Mouse (Mus musculus) megakaryocyte progenitor cell, adult 5-6 weeks (primary cell): ENCODE measurements around the gene Hoxc10. TPM values are rescaled to one million over a fixed set of nuclear protein-coding genes. Genes with fewer than 3 reads are reported as not detected.

Source experiments
- ATAC-seq: replicated peaks from 2 replicates; pipeline ENCODE4 v1.8.0; 2016; ENCODE audit warnings: mild to moderate bottlenecking, moderate TSS enrichment, inconsistent platforms; ENCODE audit not compliant: poor library complexity
- total RNA-seq, 2 experiments: library from RNA; stranded (forward) in 1 of 2; stranded (reverse) in 1 of 2; fragments of 157-497, 149-512 nt in 1 of 2; fragments of 200-1000 nt in 1 of 2; gene quantifications; 2 replicates each; pipeline versions ENCODE4 v1.2.3 to v1.2.4; 2015 to 2017

Gene Hoxc10
- total RNA-seq, 2 experiments from 2014 or later = not detected

DNA sequence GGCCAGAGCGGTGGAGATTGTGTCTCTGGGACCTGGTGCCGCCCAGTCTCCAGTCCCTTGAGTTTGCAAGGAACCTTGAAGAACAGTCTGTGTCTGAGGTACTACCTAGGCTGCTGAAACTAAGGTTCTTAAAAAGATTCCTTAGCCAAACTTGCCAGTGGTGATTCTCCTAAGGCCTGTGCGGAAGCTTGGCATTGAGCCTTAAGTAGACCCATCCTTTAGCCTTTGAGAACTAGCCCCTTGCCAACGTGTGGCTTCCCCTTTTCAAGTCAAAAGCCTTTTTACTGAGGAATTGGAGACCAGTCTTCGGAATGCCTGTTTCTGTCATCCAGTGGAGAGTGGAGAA, 23.2 kb upstream of the Hoxc10 start:
- no peak for ATAC-seq

DNA sequence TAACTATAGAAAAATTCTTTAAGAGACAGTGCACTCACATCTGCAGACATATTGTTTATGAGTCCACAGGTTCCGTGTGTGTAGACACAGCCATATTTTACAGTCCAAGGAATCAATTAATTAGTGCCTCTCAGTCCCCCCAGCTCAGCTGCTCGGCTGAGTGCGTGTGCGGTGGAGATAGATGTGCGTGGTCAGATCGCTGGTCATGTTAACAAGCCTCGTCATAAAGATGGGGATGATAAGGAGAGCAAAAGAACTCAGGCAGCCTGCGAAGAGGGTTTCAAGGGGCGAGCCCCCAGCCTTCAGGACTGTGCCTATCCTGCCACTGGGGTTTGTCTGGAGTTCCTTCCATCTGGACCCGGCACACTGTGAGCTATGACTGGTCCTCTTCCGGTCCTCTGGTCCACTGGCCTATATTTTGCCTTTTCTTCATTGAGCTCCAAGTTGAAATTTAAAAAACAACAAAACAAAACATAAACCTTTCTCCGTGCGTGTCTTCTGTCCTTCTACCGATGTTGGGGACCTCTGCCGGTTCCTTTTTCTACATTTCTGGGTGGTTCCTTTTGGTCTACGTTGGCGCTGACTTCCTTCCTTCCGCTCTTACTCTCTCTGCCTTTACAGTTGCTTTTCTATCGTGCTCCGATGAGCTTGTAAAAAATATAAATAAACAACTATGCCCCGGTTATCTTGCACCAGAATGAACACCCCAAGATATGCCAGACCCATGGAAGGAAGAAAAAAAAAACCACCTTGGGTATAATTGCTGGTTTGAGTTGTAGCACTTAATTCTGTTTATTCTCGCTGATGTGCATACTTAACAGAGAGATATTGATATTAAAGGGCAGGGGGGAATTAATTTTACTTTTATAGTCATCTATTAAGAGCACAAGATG, 21.2 kb upstream of the Hoxc10 start:
- no peak for ATAC-seq

DNA sequence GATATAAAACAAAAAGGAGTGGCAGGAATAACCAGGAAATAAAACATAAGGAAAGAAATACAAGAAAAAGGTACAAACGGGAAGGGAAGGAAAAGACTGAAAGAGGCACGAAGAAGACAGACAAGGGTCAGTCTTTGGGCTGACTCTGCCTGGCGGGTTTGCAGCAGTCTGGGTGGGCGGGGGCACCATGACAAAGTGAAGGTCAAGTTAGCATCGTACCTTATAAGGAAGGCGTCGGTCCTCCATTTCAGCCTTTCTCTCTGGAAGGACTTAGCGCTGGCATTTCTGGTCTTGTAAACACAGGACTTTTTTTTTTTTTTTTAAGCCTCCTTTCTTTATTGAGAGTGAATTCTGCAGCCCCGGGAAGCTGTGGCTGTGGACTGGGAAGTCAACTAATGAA, 19.3 kb upstream of the Hoxc10 start:
- no peak for ATAC-seq

DNA sequence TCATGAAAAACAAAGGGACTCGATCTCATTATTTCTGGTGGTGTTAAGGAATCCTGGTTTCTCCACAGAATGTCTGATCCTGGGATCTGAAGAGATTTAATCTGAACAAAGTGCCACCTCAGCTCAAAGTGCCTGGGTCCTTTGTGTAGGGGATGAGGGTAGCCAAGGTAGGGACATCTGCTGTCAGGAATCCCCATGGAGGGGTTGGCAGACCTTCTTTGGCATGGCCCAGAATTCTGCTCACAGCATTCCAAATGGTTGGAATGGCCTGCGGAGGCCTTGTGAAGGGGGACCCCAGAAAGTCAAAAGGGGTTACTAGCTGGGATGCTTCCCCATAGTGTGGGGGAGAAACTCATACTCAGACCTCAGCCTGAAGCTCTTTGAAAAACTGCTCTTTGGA, 17.8 kb upstream of the Hoxc10 start:
- ATAC-seq = no peak

DNA sequence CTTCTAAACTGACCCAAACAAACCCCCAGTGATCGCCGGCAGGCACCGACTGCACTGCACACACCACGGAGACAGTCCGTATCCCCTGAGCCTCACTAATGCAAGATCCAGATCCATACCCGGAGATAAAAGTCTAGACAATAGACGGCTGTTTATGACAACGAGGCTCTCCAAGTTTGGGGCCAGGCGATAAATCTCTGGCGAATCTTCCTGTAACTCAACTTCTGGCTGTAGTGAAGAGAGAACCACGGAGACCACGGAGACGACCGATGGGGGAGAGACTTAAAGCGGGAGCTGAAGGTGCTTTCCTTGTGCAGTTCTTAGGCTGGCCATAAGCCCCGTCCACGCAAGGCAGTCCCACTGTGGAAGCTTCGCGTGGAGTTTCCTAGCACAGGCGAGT, 16.9 kb upstream of the Hoxc10 start:
- no peak for ATAC-seq

DNA sequence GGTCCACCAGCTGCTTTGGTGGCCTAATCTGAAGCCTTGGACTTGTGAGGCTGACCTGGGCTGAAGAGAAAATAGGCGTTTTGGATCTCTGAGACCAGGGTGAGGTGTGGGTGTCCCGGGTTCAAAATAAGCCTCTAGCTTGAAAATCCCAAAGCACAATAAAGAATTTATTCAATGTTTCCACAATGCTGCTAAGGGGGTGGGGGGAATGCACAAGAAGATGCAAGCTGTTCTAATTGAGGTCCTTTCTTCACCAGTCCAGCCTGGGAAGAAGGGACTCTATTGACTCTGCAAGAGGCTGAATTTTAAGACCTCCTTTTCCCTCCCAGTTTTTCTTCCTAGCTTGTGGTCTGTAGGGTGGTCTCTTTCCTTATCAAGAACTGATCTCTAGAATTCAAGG, 15.7 kb upstream of the Hoxc10 start:
- ATAC-seq = no peak

DNA sequence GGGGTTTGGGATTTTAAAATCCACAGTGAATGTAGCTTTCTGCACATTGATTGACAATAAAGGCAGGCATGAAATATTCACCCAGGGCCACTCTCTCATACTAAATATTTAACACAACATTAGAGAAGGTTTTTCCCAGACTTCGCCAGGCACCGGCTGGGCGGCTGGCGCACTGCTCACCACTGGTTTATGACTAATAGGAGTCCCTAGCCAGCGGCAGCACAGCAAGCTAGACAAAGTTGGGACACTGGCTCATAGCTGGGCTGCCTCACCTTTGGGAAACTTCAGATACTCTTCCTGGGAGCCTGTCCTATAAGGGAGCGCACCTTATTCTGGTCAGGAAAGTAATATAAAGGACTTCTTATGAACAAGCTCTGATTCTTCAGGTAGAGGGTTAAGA, 13.0 kb upstream of the Hoxc10 start:
- ATAC-seq = no peak

DNA sequence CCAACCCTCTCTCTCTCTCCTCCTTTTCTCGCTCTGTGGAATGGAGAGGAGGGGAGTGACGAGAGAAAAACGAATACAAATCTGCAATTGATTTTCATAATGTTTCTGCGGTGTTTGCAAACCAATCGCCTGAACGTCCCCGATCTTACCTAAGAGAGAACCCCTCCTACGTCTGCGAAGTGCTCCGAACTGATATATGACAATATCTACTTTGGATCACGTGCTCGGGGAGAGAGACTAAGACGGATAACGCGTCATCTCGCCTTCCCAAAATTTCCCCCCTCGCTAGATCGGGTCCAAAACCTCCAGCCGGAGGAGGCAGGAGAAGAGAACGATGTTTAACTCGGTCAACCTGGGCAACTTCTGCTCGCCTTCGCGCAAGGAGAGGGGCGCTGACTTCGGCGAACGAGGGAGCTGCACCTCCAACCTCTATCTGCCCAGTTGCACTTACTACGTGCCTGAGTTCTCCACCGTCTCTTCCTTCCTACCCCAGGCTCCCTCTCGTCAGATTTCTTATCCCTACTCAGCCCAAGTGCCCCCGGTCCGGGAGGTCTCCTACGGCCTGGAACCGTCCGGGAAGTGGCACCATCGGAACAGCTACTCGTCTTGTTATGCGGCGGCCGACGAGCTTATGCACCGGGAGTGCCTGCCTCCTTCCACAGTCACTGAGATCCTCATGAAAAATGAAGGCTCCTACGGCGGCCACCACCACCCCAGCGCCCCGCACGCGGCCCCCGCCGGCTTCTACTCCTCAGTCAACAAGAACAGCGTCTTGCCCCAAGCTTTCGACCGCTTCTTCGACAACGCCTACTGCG, 12.2 kb upstream of the Hoxc10 start, which contains the start of gene Hoxc11:
Gene Hoxc11, plus strand, starts transcription at position 236 of the 815 bp plus-strand sequence.
- ATAC-seq = no peak

DNA sequence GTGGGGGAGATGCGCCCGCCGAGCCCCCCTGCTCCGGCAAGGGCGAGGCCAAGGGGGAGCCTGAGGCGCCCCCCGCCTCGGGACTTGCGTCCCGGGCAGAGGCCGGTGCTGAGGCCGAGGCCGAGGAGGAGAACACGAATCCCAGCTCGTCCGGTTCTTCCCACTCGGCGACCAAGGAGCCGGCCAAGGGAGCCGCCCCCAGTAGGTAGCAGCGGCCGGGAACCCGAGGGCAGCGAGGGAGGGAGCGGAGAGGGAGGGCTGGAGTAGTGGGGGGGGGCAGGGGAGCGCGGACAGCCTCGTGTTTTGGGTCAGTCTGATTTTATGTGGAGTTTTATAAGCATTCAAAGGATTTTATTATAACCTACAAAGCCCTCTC, 11.6 kb upstream of the Hoxc10 start:
- no peak for ATAC-seq

DNA sequence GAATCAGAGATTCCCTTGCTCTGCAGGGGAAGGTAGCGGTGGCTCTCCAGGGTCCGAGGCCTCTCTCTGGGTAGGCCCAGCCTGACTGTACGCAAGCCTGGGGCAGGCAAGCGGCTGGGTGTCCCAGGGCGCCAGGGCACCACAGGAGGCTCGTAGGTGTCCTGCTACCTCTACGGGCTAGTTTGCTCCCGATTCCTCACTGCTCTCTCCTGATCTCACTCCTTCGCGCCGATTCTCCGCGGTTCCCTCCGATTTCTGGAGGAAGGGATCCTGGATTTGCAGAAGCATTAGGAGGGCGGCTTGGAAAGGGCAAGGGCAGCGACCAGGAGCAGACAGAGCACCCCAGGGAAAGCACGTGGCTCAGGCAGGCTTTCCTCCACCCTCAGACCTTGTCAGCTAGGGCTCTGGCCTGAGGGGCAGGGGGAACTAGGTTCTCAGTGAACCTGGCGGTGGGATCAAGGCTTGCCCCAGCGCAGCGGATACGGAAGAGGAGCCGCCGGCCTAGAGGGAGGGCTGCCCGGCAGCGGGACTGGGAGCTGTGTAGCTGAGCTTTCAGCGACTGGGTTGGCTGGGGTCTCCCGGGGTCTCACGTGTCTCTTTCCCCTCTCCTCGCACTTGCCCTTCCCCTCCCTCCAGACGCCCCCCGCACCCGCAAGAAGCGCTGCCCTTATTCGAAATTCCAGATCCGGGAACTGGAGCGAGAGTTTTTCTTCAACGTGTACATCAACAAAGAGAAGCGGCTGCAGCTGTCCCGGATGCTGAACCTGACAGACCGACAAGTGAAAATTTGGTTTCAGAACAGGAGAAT, 10.6 kb upstream of the Hoxc10 start:
- ATAC-seq = no peak

DNA sequence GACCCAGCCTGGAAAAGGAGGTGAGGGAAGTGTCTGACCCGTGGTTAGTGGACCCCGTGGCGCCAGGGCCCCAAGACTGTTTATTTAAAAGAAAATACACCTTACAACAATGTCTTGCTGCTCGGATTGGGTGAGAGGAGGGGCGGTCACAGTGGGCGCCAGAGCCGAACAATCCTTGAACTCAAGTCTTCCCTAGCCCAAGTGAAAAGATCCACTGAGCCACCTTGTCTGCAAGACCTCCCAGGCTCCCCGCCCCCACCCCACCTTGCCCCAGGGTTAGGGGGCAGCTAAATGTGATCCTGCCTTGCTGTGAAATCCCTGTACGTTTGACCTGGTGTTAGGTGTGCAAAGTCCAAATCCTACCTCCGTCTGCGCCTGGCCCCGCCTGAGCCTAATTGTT, 9.7 kb upstream of the Hoxc10 start:
- no peak for ATAC-seq

DNA sequence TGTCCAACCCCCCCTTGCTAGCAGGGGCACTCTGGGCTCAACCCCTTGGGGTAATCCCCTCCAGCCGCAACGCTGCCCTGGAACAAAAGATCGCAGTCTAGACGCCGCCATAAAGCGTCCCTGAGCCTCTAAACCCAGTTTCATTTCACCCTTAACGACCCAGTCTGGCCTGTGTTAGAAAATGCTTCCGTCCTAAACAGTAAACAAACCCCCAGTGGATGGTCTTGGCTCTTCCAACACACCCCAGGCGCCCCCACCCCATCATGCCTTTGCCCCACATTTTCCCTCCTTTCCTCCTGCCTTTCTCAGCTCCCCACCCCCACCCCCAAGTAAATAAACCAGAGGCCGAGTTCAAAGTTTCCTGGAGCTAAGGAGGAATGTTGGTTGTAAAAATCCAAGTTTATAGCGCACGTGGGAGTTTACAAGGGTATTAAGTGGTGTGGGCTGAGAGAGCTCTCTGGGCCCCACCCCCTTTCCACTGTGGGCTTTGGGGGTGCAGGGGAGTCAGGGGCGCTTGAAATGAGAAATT, 6.9 kb upstream of the Hoxc10 start:
- ATAC-seq = no peak

DNA sequence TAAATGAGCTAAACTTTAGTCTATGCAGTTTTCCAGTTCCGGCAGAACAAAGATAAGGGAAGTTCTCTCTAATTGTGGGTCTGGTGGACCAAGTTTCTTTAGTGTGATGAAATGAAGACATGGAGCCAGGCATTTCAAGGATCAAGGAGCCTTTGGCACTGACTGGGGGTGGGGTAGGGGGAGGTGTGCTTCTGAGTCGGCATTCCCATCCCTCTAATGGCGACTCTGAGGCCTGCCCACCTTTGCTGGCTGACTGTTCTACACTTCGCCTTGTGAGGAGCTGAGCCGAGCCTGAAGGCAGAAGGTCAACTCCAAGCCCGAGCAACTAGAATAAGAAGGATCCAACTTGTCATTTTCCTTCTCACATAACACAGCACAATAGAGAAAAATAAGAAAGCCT, 4.9 kb upstream of the Hoxc10 start:
- no peak for ATAC-seq

DNA sequence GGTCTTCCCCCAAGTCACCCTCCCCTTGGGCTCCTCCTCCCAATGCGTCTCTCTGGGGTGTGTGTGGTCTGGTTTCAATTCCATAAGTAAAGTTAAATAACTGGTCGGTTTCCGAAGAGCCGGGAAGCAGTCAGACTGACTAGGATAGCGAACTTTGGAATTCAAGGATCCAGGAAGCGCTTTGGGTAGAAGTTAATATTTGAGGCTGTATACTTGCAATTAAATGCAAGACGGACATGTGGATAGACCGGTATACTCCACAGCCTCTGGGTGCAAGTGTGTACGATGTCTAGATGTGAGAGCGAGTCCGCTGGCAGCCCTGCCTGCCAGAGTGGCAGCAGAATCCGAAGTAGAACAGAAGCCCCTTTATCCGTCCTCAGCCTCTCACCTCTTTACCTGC, 4.1 kb upstream of the Hoxc10 start:
- ATAC-seq = no peak

DNA sequence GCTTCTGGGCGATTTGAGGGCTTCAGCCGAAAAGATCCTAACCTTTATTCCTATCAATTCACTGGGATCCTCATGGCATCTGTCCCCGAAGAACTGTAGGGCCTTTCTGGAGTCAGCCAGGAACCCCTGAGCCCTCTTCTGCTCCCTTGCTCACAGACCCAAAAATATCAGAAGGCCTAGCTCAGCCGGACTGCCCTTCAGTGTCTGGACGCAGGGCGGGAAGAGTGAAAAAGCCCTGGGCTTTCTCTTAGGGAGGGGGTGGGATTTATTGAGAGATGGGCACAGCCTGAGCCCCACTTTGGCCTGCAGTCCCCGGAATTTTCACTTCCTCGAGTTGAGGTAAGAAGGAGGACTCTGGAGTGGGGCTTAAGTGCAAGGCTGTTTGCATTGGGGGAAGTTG, 3.3 kb upstream of the Hoxc10 start:
- no peak for ATAC-seq

DNA sequence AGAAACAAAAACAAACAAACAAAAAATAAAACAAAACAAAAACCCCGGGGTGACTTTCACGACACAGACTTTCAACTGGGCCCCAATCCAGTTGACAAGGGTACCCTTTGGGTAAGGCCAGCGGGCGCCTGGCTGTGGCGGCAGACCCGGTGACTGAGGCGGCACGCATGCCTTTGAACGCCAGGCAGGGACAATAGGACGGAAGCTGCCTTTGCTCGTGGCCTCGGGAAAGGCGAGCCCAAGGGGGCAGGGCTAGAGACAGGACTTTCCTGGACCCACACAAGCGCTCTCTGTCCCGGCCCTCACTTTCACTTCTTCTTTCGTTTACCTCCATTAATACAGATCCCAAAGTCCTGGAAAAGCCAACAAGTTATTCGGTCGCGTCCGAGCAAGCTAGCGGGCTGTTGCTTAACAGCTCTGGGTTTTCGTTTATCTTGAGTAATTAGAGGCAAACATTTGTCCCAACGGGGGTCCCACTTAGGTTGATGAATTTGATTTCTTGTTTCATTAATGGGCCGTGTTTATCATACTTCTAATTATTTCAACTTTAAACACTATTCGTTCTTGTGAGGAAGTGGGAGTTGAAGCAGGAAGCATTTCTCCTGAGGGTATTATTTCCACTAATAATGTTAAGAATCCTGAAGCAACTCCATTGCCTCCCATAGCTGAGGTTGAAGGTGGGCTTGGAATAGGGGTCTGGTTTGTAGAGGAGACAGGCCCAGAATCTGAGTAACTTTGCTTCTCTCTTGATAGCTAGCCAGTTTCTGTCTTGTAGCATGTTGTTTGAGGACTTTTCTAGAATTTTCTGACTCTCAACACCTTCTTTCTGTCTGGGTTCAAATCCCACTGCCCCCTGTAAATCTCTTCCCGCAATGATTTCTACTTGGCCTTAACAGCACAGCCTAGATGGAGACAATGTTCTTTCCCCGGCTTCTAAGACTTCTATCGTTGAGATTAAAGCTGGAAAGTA, 2.6 kb upstream of the Hoxc10 start:
- ATAC-seq = 0 out of 2 replicates have a peak, but pooled peaks have one; percentile 37

DNA sequence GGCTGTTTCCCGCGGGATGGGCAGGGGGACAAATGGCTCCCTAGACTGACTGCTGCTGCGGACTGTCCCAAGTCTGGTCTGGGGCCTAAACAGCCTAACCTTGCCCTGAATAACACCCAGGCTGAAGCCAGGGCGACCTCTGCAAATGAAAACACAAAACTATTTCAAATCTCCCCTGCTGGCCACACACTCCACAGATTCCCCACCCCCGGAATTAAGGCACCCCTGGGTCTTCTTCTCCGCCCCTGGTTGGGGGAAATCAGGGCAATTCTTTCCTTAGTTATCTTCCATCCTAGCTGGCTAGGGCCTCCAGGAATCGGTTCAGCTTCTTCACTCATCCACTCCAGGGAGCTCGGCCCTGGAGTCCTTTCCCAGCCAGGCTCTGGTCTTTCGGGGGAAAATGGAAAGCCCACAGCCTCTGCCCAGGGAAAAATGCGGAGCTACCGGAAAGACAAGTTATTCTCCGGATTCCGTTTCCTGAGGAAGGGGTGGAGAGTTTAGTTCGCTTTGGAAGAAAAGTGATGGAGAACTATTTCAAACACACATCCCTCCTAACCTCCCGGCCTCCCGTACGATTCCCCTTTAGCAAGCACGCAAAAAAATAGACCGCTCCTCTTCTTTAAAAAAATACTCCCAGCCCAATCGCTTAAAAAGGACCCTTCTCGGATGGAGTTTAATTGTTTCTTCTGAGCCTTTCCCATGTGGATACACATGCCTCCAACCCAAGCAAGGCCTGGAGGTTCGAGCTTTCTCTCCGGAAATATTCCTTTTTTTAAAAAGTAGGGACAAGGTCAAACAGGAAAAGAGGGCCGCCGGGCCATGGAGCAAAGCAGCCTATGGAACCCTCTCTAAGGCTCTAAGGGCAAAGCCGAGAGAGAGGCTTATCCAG, 1.3 kb upstream of the Hoxc10 start:
- no peak for ATAC-seq

DNA sequence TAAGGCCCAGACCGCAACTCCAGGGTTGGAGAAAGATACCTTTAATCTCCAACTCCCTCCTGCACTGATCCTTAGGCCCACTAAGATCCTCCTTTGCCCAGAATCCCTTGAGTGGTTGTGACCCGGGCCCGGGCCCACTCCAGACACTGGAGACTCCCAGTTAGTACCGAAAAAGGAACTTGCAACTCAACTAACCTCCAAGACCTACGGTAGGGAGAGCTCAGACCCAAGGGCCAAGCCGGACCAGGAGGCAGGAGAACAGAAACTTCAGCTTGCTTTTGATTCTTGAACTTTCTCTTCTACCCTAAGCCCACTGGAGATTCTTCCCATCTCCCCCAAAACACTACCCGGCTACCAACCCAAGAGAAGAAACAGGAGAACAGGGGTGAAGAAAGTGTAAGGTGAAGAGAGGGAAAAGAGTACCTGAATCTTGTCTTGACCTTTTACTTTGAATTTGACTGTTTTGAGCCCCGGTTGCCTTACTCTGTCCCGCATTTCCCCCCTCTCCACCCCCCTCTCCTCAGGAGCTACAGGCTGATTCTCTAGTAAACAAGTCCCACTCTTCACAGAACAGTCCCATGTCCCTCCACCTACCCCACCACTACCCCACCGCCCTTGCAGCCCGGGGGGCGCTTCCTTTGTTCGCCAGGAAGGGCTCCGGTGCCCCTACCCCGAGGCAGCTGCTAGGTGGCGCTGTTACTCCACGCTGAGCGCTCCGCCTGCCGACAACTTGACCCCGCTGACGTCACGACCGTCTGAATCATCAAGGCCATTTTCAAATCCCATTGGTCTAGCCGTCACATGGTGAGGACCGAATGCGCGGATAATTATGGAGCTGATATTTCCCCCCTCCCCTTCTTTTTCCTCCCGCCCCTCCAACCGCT, 462 bp upstream of the Hoxc10 start:
- peak; percentile 89 for ATAC-seq
